Mouse (Mus musculus): ENCODE results near the gene Tm4sf20. TPM values are rescaled to one million over a fixed set of nuclear protein-coding genes. Genes with fewer than 3 reads are reported as not detected.

The Tm4sf20 gene
- polyA plus RNA-seq, 1 experiment from 2014 or later: 0.22 TPM

DNA sequence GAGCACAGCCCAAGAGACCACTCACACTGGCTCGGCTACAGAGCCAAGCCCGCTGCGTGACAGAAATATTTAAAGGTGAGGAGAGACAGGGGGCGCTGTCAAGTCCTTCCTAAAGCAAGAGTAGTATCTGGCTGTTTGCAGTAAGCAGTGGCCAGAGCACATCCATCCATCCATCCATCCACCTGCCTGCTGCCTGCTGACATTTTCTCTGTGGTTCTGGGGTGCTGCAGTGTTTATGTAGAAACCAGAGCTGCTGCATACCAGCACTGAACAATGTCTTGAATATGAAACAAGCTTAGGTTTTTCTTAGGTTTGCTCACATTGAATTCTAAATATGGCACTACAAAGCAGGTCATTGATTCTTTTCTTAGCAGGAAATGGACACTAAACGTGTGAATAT lies 4.9 kb upstream of the Tm4sf20 start:
- Histone ChIP-seq H3K4me3 (no peak overlapping the region), H3K27ac (no peak overlapping the region), H3K36me3 (no peaks in the 10 kb centered on the region), H3K27me3 (replicated peaks) (no peaks in the 10 kb centered on the region), H3K9me3 (no peaks in the 10 kb centered on the region), H3K9ac (no peak overlapping the region), H3K4me1 (no peaks in the 10 kb centered on the region), H3K4me2 (replicated peaks) (no peak overlapping the region)
- WGBS: 78% methylated on average over 5 of the region's 5 CpGs
- ATAC-seq (ENCODE audit: low FRiP score, low read depth): no peak

DNA sequence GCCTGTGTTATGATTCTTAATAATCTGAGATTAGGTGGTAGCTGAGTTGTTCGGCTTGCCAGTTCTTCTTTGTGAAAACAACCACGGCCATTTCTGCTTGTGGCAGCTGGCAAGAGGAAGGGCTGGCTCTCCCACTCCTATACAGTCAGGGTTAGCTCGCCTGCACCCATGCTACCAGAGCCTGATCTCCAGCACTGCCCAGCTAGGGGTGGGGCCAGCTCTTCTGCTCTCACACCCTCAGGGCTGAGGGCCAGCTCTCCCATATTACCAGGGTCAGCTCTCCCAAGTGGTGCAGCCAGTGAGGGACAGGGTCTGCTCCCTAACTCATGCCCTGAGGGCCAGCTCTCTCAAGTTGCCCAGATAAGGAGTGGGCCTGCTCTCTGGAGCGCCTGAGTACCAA lies 4.2 kb upstream of the Tm4sf20 start:
- Histone ChIP-seq H3K9me3 (no peaks in the 10 kb centered on the region), H3K27me3 (replicated peaks) (no peaks in the 10 kb centered on the region), H3K9ac (no peak overlapping the region), H3K27ac (no peak overlapping the region), H3K4me2 (replicated peaks) (no peak overlapping the region), H3K4me1 (no peaks in the 10 kb centered on the region), H3K4me3 (no peak overlapping the region), H3K36me3 (no peaks in the 10 kb centered on the region)
- 91% methylated on average over 4 of the region's 4 CpGs for WGBS
- no peak for ATAC-seq (ENCODE audit: low FRiP score, low read depth)

DNA sequence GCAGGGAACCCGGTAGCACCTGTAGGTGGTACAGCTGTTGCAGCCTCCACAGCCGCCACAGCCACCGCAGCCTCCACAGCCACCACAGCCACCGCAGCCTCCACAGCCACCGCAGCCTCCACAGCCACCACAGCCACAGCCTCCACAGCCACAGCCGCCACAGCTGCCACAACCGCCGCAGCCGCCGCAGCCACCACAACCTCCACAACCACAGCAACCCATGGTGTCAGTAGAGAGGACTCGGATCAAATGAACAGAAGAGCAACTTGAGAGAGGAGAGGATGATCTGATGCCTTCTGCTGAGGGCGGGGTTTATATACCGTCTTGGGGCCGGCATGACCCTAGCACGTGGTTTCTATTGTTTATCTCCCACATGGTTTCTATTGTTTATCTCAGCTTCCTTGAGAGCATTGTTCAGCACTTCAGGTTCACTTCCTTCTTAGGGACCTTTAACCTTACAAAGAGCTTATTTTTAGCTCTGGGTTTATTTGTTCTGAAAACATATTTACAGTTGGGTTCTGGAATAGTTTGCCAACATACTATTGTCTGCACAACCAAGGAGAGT lies 2.8 kb upstream of the Tm4sf20 start, which contains the start of gene Gm47791:
Gene Gm47791, minus strand, starts transcription at position 222 of the 565 bp plus-strand sequence.
- Histone ChIP-seq H3K36me3 (no peaks in the 10 kb centered on the region), H3K4me1 (no peaks in the 10 kb centered on the region), H3K27ac (no peak within 1 kb of the TSS), H3K9me3 (no peaks in the 10 kb centered on the region), H3K4me3 (no peak within 1 kb of the TSS), H3K9ac (no peak within 1 kb of the TSS), H3K4me2 (replicated peaks) (no peak within 1 kb of the TSS), H3K27me3 (replicated peaks) (no peaks in the 10 kb centered on the region)
- 86% methylated on average over 12 of the region's 15 CpGs for WGBS
- no peak for ATAC-seq (ENCODE audit: low FRiP score, low read depth)

DNA sequence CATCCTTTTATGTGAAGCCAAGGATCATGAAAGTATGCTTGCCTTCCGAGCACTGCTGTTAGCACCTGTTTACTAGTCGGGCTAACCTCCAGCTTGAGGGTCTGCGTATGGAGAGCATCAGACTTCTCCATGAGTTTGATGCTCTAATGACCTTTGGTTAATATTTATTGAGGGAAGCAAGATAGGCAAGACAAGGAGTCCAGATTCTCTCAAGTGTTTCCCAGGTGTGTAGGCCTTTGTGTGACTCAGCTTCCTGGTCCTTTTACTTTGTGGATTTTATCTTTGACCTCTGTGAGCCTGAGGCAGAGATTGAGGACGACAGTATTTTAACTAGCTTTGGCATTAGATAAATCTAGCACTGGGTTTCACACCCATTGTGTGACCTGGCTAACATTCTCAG lies 1.6 kb downstream of the Tm4sf20 start:
- WGBS: 87% methylated on average over 4 of the region's 4 CpGs
- Histone ChIP-seq H3K27ac (no peak overlapping the region), H3K36me3 (peaks cover 7% of the 10 kb centered on the region), H3K9ac (no peak overlapping the region), H3K4me1 (no peaks in the 10 kb centered on the region), H3K9me3 (no peaks in the 10 kb centered on the region), H3K4me2 (replicated peaks) (no peak overlapping the region), H3K27me3 (replicated peaks) (no peaks in the 10 kb centered on the region), H3K4me3 (no peak overlapping the region)
- no peak for ATAC-seq (ENCODE audit: low FRiP score, low read depth)

DNA sequence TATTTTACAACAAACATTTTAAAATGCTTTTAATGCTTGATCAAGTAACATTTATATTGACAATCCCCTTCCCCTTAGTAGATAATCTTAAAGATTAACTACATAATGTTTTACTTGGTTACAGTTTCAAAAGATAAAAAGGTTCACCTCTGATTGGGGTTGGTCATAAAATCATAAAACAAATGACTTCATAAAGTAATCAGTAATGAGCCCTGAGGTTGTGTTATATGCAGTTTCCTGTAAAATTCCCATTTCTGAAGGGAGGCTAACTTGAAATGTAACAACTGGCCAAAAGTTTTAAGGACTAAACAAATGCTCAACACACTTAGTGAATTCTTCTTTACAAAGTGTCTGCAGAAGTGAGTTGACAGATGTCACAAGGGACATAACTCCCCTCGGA lies 2.0 kb downstream of the Tm4sf20 start:
- no peaks in the 10 kb centered on the region for H3K27me3 ChIP-seq (replicated peaks)
- no peaks in the 10 kb centered on the region for H3K9me3 ChIP-seq
- no peaks in the 10 kb centered on the region for H3K4me1 ChIP-seq
- no peak overlapping the region for H3K9ac ChIP-seq
- no peak overlapping the region for H3K4me2 ChIP-seq (replicated peaks)
- H3K27ac ChIP-seq: no peak overlapping the region
- no peak for ATAC-seq (ENCODE audit: low FRiP score, low read depth)
- H3K4me3 ChIP-seq: no peak overlapping the region
- WGBS: 78% methylated on average over 1 of the region's 1 CpGs
- H3K36me3 ChIP-seq: peaks cover 8% of the 10 kb centered on the region

DNA sequence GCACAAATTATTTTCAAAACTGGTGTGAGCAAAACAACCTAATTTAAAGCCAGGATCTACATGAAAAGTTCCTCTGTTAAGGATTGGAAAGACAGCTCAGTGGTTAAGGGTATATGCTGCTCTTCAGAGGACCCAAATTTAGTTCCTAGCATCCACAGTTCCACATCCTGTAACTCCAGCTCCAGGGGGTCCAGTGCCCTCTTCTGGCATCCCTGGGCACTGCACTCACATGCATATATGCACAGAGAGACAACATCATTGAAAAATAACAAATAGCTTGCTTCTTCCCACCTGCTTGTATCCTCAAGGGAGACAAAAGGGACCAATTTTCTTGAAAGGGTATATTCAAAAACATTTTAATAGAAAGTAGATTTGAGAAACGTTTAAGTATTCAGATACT lies 6.0 kb downstream of the Tm4sf20 start:
- H3K9ac ChIP-seq: no peak overlapping the region
- peaks cover 13% of the 10 kb centered on the region for H3K36me3 ChIP-seq
- ATAC-seq (ENCODE audit: low FRiP score, low read depth): no peak
- no peaks in the 10 kb centered on the region for H3K27me3 ChIP-seq (replicated peaks)
- no peak overlapping the region for H3K4me3 ChIP-seq
- WGBS: 90% methylated on average over 1 of the region's 1 CpGs
- H3K9me3 ChIP-seq: no peaks in the 10 kb centered on the region
- H3K27ac ChIP-seq: no peak overlapping the region
- H3K4me2 ChIP-seq (replicated peaks): no peak overlapping the region
- H3K4me1 ChIP-seq: no peaks in the 10 kb centered on the region

DNA sequence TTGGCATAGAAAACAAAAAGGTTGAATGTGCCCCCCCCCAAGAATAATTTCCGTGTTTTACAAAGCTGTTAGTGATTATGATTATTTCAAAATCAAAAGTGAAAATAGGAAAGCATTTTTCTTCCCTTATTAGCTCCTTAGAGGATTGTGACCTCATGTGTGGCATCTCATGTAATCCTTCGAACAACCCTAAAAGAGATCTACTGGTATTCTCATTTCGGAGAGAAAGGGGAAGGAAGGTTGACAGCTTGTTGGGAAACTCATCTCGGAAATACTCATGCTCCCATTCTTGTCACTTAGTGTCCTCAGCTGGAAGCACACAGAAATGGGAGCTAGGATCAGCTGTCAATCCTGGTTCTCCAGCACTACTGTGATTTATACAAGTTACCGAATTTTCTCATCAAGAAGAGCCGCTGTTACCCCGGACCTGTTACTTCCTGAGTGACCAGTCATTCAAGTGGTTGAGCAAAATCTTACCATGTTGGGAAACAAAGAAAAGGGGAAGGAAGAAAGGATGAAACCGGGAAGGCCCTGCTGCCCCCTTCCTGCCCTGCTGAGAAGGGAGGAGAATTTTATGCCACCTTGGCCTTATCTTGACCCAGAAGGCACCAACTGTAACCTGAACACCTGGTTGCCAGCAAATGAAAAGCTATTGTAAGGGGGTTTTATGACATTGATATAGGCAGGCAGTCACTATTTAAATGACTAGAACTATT lies 6.6 kb downstream of the Tm4sf20 start:
- Histone ChIP-seq H3K36me3 (peaks cover 13% of the 10 kb centered on the region), H3K9me3 (no peaks in the 10 kb centered on the region), H3K4me3 (no peak overlapping the region), H3K9ac (no peak overlapping the region), H3K27me3 (replicated peaks) (no peaks in the 10 kb centered on the region), H3K27ac (no peak overlapping the region), H3K4me1 (no peaks in the 10 kb centered on the region), H3K4me2 (replicated peaks) (no peak overlapping the region)
- WGBS: 92% methylated on average over 8 of the region's 8 CpGs
- ATAC-seq (ENCODE audit: low FRiP score, low read depth): no peak

DNA sequence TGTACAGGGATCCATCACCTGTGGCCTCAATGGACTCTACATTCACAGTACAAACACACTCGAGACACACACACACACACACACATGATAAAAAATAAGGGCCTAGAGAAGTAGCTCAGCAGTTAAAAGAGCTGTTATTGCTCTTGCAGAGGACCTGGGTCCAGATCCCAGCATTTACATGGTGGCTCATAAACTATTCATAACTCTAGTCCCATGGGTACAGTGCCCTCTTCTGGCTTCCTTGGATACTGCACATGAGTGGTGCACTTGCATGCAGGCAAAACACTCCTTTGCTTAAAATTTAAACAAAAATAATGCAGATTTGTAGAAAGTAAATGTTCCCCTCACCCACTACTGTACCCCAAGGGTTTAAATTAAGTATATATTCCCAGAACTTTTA lies 8.7 kb downstream of the Tm4sf20 start:
- WGBS: 100% methylated on average over 1 of the region's 1 CpGs
- Histone ChIP-seq H3K4me1 (no peaks in the 10 kb centered on the region), H3K4me2 (replicated peaks) (no peak overlapping the region), H3K27ac (no peak overlapping the region), H3K4me3 (no peak overlapping the region), H3K36me3 (peaks cover 30% of the 10 kb centered on the region), H3K9me3 (no peaks in the 10 kb centered on the region), H3K27me3 (replicated peaks) (no peaks in the 10 kb centered on the region), H3K9ac (no peak overlapping the region)
- no peak for ATAC-seq (ENCODE audit: low FRiP score, low read depth)

DNA sequence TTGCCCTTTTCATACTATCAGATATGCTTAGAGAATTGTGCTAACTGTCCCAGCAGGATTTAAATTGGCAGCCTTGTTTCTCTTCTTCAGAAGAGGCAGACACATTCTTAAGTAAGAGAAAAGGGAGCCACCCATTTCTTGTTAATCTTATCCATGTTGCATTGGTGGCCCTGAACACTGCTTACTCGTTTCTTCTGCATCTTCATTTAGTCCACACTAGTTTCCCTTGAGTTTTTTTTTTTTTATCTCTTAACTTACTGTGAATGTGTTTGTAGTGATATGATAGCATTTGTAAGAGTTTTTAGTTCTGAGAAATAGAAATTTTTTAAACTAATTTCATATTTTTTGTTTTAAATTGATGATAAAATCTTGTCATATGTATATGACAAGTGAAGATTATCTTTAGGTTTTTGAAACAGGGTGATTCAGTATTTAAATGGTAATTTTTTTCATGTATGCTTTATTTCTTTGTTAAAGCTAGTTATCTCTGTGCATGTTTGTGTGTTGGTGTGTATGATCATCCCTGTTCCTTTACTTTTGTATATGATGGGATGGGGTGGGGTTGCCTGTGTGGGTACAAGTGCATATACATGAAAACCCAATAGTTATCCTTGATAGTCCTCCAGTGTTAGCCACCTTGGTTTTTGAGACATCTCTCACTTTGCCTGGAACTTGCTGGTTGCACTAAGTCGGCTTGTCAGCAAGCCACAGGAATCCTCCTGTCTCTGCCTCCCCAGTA lies 20.4 kb downstream of the Tm4sf20 start:
- no peak overlapping the region for H3K4me2 ChIP-seq (replicated peaks)
- H3K36me3 ChIP-seq: peaks cover 24% of the 10 kb centered on the region
- H3K27ac ChIP-seq: no peak overlapping the region
- H3K9ac ChIP-seq: no peak overlapping the region
- H3K4me1 ChIP-seq: no peaks in the 10 kb centered on the region
- H3K27me3 ChIP-seq (replicated peaks): no peaks in the 10 kb centered on the region
- 88% methylated on average over 2 of the region's 2 CpGs for WGBS
- no peaks in the 10 kb centered on the region for H3K9me3 ChIP-seq
- ATAC-seq (ENCODE audit: low FRiP score, low read depth): no peak
- no peak overlapping the region for H3K4me3 ChIP-seq

DNA sequence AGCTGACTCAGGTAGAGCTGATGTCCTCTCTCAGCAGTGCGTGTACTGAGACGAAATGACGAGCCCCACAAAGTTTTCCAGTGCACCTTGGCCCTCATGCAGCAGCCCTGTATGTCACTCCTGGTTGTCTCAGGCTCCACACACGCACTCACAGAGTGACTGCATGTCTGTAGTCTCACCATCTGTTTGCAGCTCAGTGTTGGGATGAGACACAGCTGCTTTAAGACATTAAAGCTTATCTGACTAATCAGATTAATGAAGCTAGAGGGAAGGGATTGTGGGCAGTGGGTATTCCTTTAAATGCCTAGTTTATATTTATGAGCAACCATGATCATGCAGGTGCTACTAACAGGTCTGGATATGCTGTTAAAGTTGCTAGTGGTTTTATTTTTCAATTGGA lies 21.9 kb downstream of the Tm4sf20 start:
- Histone ChIP-seq H3K27me3 (replicated peaks) (no peaks in the 10 kb centered on the region), H3K9ac (no peak overlapping the region), H3K9me3 (no peaks in the 10 kb centered on the region), H3K27ac (no peak overlapping the region), H3K36me3 (peaks cover 14% of the 10 kb centered on the region; the same call in 1 of the 2 replicates), H3K4me1 (no peaks in the 10 kb centered on the region), H3K4me2 (replicated peaks) (no peak overlapping the region), H3K4me3 (no peak overlapping the region)
- no peak for ATAC-seq (ENCODE audit: low FRiP score, low read depth)
- WGBS: 89% methylated on average over 4 of the region's 4 CpGs

DNA sequence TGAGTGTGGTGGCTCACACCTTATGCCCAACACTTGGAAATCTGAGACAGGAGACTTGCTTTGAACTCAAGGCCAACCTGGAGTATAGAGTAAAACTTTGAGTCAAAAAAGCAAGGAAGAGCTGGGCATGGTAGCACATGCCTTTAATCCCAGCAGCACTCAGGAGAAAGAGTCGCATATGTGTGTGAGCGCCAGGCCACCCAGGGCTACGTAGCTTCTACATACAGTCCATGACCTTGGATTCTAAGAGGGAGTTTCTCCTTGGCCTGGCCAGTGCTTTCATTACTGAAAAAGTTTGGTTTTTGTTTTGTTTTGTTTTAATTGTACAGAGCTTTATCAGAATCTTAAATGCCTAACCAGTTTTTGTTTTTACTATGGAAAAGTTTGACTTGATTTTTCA lies 24.3 kb downstream of the Tm4sf20 start:
- no peaks in the 10 kb centered on the region for H3K9me3 ChIP-seq
- no peaks in the 10 kb centered on the region for H3K4me1 ChIP-seq
- H3K4me3 ChIP-seq: no peak overlapping the region
- H3K9ac ChIP-seq: no peak overlapping the region
- peaks cover 9% of the 10 kb centered on the region; the same call in 1 of the 2 replicates for H3K36me3 ChIP-seq
- 90% methylated on average over 3 of the region's 3 CpGs for WGBS
- no peaks in the 10 kb centered on the region for H3K27me3 ChIP-seq (replicated peaks)
- H3K27ac ChIP-seq: no peak overlapping the region
- ATAC-seq (ENCODE audit: low FRiP score, low read depth): no peak
- no peak overlapping the region for H3K4me2 ChIP-seq (replicated peaks)

DNA sequence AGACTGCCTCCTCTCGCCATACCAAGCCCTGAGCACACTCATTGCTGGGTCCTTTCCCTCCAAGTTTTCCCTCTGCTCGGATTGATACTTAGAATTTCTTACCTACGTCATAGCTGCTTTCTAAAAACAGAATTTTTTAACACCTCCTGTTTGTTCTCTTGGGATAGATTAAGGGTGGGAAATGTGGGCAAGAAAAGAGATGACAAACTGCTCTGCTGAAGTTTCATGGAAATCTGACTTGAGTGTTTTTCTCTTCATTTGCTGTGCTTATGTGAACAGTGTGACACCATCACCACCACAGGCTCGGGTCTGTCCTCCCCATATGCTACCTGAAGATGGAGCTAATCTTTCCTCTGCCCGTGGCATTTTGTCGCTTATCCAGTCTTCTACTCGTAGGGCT lies 26.7 kb downstream of the Tm4sf20 start:
- no peak for ATAC-seq (ENCODE audit: low FRiP score, low read depth)

More for the DNA sequence above, 26.7 kb downstream of the Tm4sf20 start:
- Histone ChIP-seq H3K27ac (no peak overlapping the region), H3K4me1 (no peaks in the 10 kb centered on the region), H3K9me3 (no peaks in the 10 kb centered on the region), H3K4me3 (no peak overlapping the region), H3K36me3 (peaks cover 11% of the 10 kb centered on the region; the same call in 1 of the 2 replicates), H3K4me2 (replicated peaks) (no peak overlapping the region), H3K27me3 (replicated peaks) (no peaks in the 10 kb centered on the region), H3K9ac (no peak overlapping the region)
- WGBS: 90% methylated on average over 7 of the region's 7 CpGs
